Mouse (Mus musculus): Measurements from ENCODE around the gene Gm49405. TPM values are rescaled to one million over a fixed set of nuclear protein-coding genes. Genes with fewer than 3 reads are reported as not detected.

Gene Gm49405
- total and polyA plus RNA-seq, 3 experiments, result 3.6 to 5.7 TPM; not detected in 1

DNA sequence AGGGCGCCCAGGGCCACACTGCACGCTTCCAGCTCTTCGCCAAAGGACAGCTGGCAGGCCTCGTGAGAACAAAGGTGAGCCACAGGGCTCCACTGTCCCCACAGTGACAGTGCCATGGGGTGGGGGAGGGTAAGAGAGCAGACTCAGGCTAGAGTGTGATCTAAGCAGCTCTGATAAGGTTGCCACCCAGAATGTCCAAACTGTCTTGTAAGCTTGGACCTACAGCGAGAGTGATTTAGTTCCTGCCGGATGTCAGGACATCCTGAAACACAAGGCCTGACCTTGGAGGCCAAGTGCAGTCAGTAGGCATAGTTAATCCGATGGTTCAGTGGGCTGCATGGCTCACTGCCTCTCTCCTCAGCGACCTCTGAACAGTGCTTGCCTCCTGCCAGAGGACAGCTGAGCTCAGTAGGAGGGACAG lies 15.2 kb upstream of the Gm49405 start:
- H3K36me3 ChIP-seq (ENCODE audit: control insufficient read depth in 1 of 2, insufficient read depth in 2 of 2, low read length in 2 of 2), result no peaks in the 10 kb centered on the region; a peak in 1 of 4 replicates
- no peak overlapping the region for H3K27ac ChIP-seq (ENCODE audit: control insufficient read depth, low read depth, low read length)
- peaks cover 0 to 8% of the 10 kb centered on the region in 2 experiments; a peak in 2 of 4 replicates for H3K4me1 ChIP-seq (ENCODE audit: control insufficient read depth in 1 of 2, insufficient read depth in 2 of 2, low read length in 2 of 2)
- TF ChIP-seq POLR2A (IDR thresholded peaks at IDR 0.05; ENCODE audit: control insufficient read depth in 1 of 2, insufficient read depth in 1 of 2, low read depth in 1 of 2, low read length in 2 of 2, poor library complexity in 1 of 2) (no peak), ZKSCAN1 (IDR thresholded peaks at IDR 0.05; ENCODE audit: low read depth, low read length) (no peak), ELF1 (IDR thresholded peaks at IDR 0.05; ENCODE audit: low read depth, low read length) (no peak), POLR2AphosphoS2 (IDR thresholded peaks at IDR 0.05; ENCODE audit: low read length) (no peak), ZMIZ1 (IDR thresholded peaks at IDR 0.05; ENCODE audit: low read depth, low read length) (no peak), USF1 (IDR thresholded peaks at IDR 0.05; ENCODE audit: low read depth, low read length) (no peak), MEF2A (IDR thresholded peaks at IDR 0.05; ENCODE audit: extremely low read depth, insufficient replicate concordance, low read depth, low read length, poor library complexity, severe bottlenecking) (no peak), UBTF (IDR thresholded peaks at IDR 0.05; ENCODE audit: borderline replicate concordance, insufficient read depth, low read depth, low read length) (no peak), TBP (IDR thresholded peaks at IDR 0.05; ENCODE audit: low read depth, low read length) (no peak), BHLHE40 (IDR thresholded peaks at IDR 0.05; ENCODE audit: borderline replicate concordance, low read depth, low read length) (no peak), TCF12 (IDR thresholded peaks at IDR 0.05; ENCODE audit: low read depth, low read length) (no peak), POLR2AphosphoS5 (IDR thresholded peaks at IDR 0.05; ENCODE audit: borderline replicate concordance, low read depth, low read length) (no peak), JUND (IDR thresholded peaks at IDR 0.05; ENCODE audit: low read depth, low read length) (no peak), GABPA (IDR thresholded peaks at IDR 0.05; ENCODE audit: low read depth, low read length) (no peak)
- H3K4me3 ChIP-seq (ENCODE audit: control insufficient read depth in 1 of 2, insufficient read depth in 1 of 2, low read depth in 2 of 2, low read length in 2 of 2), result no peak overlapping the region
- DNase-seq (ENCODE audit: low read depth, low spot score), result no peak
- no peak overlapping the region for H3K9ac ChIP-seq (ENCODE audit: control insufficient read depth, low read depth, low read length, poor library complexity, severe bottlenecking)
- no peaks in the 10 kb centered on the region for H3K9me3 ChIP-seq (replicated peaks; ENCODE audit: insufficient read depth, low read length)
- H3K79me2 ChIP-seq (ENCODE audit: control insufficient read depth, insufficient read depth, low read length, poor library complexity), result no peaks in the 10 kb centered on the region
- H3K27me3 ChIP-seq (ENCODE audit: control insufficient read depth in 1 of 2, insufficient read depth in 2 of 2, low read length in 2 of 2), result no peaks in the 10 kb centered on the region; a peak in 1 of 4 replicates

DNA sequence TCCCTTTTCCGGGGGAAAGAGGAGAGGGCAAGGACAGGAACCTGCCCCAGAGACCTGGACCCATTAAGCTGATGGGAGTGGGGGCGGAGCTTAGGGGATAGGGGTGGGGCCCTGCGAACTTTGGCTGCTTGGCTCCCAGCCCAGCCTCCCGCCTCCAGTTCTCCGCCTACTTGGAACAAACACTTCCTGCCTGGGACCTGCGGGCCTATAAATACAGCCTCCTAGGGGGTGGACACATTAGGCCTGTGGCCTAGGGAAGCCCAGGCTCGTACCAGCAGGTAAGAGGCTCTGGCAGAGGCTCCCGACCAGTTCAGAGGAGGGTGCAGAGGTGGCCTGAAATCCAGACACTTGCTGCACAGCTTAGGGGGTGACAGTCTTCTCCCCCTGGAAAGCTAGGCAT lies 14.1 kb upstream of the Gm49405 start, which contains the start of gene Acy3:
Acy3 (plus strand) TSS at position 237 of the 400 bp plus-strand sequence.
- peak; percentile 86 for DNase-seq (ENCODE audit: low read depth, low spot score)
- peak; percentile 68 for TF ChIP-seq HCFC1 (IDR thresholded peaks at IDR 0.05; ENCODE audit: low read depth, low read length)
- no peak for TF ChIP-seq POLR2AphosphoS5 (IDR thresholded peaks at IDR 0.05; ENCODE audit: borderline replicate concordance, low read depth, low read length)
- TF ChIP-seq TCF12 (IDR thresholded peaks at IDR 0.05; ENCODE audit: low read depth, low read length), result no peak
- TF ChIP-seq CHD2 (IDR thresholded peaks at IDR 0.05; ENCODE audit: low read length), result no peak
- no peak for TF ChIP-seq RCOR1 (IDR thresholded peaks at IDR 0.05; ENCODE audit: low read depth, low read length)
- TF ChIP-seq POLR2AphosphoS2 (IDR thresholded peaks at IDR 0.05; ENCODE audit: low read length), result peak; percentile 55; the same call in 1 of the 2 replicates
- peak; percentile 90 for TF ChIP-seq ZMIZ1 (IDR thresholded peaks at IDR 0.05; ENCODE audit: low read depth, low read length)
- TF ChIP-seq TBP (IDR thresholded peaks at IDR 0.05; ENCODE audit: low read depth, low read length), result peak; percentile 93
- no peak for TF ChIP-seq BHLHE40 (IDR thresholded peaks at IDR 0.05; ENCODE audit: borderline replicate concordance, low read depth, low read length)
- no peak for TF ChIP-seq MAFK (IDR thresholded peaks at IDR 0.05; ENCODE audit: borderline replicate concordance, low read depth, low read length)
- TF ChIP-seq SMC3 (IDR thresholded peaks at IDR 0.05; ENCODE audit: low read depth, low read length), result no peak
- TF ChIP-seq NELFE (IDR thresholded peaks at IDR 0.05; ENCODE audit: low read depth, low read length), result peak; percentile 89
- TF ChIP-seq GATA1 (IDR thresholded peaks at IDR 0.05; ENCODE audit: low read depth, low read length), result no peak
- no peak for TF ChIP-seq ZKSCAN1 (IDR thresholded peaks at IDR 0.05; ENCODE audit: low read depth, low read length)
- TF ChIP-seq POLR2A (IDR thresholded peaks at IDR 0.05; ENCODE audit: control insufficient read depth in 1 of 2, insufficient read depth in 1 of 2, low read depth in 1 of 2, low read length in 2 of 2, poor library complexity in 1 of 2), result peak; percentile 93 to 95
- no peak for TF ChIP-seq MYB (IDR thresholded peaks at IDR 0.05; ENCODE audit: low read depth, low read length)
- TF ChIP-seq SIN3A (IDR thresholded peaks at IDR 0.05; ENCODE audit: low read length), result 0 out of 2 replicates have a peak, but pooled peaks have one; percentile 24
- peak; percentile 68 for TF ChIP-seq ELF1 (IDR thresholded peaks at IDR 0.05; ENCODE audit: low read depth, low read length)
- TF ChIP-seq JUND (IDR thresholded peaks at IDR 0.05; ENCODE audit: low read depth, low read length), result no peak
- Histone ChIP-seq H3K4me1 (ENCODE audit: control insufficient read depth in 1 of 2, insufficient read depth in 2 of 2, low read length in 2 of 2) (peaks cover 0 to 8% of the 10 kb centered on the region in 2 experiments; a peak in 2 of 4 replicates), H3K79me2 (ENCODE audit: control insufficient read depth, insufficient read depth, low read length, poor library complexity) (no peaks in the 10 kb centered on the region), H3K36me3 (ENCODE audit: control insufficient read depth in 1 of 2, insufficient read depth in 2 of 2, low read length in 2 of 2) (no peaks in the 10 kb centered on the region; a peak in 1 of 4 replicates), H3K9ac (ENCODE audit: control insufficient read depth, low read depth, low read length, poor library complexity, severe bottlenecking) (peak within 1 kb of the TSS; percentile 67), H3K4me3 (ENCODE audit: control insufficient read depth in 1 of 2, insufficient read depth in 1 of 2, low read depth in 2 of 2, low read length in 2 of 2) (peak within 1 kb of the TSS; percentile 31 to 65), H3K27ac (ENCODE audit: control insufficient read depth, low read depth, low read length) (no peak within 1 kb of the TSS), H3K27me3 (ENCODE audit: control insufficient read depth in 1 of 2, insufficient read depth in 2 of 2, low read length in 2 of 2) (no peaks in the 10 kb centered on the region; a peak in 1 of 4 replicates), H3K9me3 (replicated peaks; ENCODE audit: insufficient read depth, low read length) (no peaks in the 10 kb centered on the region)

Measured in MEL (cell line).